Mouse (Mus musculus) spleen, adult 2 months (tissue): ENCODE data around the gene Gabbr2. TPM values are rescaled to one million over a fixed set of nuclear protein-coding genes. Genes with fewer than 3 reads are reported as not detected.

Source experiments
- DNase-seq, 2 experiments: peaks; one replicate each; pipeline versions ENCODE4 v3.0.0 to v3.0.0-alpha.2; 2012 to 2021; ENCODE audit warnings: low spot score in 2 of 2, low read depth in 1 of 2
- H3K27ac ChIP-seq: fragments of 200-500 bp; 2 replicates; pipeline ENCODE4 v1.5.1; 2012; ENCODE audit warnings: low read length, inconsistent platforms; ENCODE audit not compliant: insufficient read depth
- H3K27me3 ChIP-seq: fragments of 200-500 bp; 2 replicates; pipeline ENCODE4 v1.6.1; 2012; ENCODE audit warnings: mild to moderate bottlenecking, moderate library complexity, low read length, inconsistent platforms; ENCODE audit not compliant: control insufficient read depth, insufficient read depth
- H3K36me3 ChIP-seq: fragments of 200-500 bp; 2 replicates; pipeline ENCODE4 v1.6.1; 2012; ENCODE audit warnings: mild to moderate bottlenecking, low read length, inconsistent platforms; ENCODE audit not compliant: control insufficient read depth, insufficient read depth
- H3K4me1 ChIP-seq: fragments of 200-500 bp; 2 replicates; pipeline ENCODE4 v1.6.1; 2011; ENCODE audit warnings: inconsistent platforms; ENCODE audit not compliant: control insufficient read depth, insufficient read depth, insufficient read length
- H3K4me3 ChIP-seq: fragments of 200-500 bp; 2 replicates; pipeline ENCODE4 v1.5.1; 2011; ENCODE audit warnings: mild to moderate bottlenecking, inconsistent platforms; ENCODE audit not compliant: insufficient read depth, insufficient read length; ENCODE audit errors: extremely low read depth
- CTCF ChIP-seq: fragments of 200-500 bp; IDR thresholded peaks from 2 replicates; pipeline ENCODE4 v1.5.1; 2011; ENCODE audit warnings: mild to moderate bottlenecking, inconsistent platforms; ENCODE audit not compliant: insufficient read depth, insufficient read length, insufficient replicate concordance; ENCODE audit errors: extremely low read depth
- POLR2A ChIP-seq: fragments of 200-500 bp; IDR thresholded peaks from 2 replicates; pipeline ENCODE4 v1.6.1; 2011; ENCODE audit warnings: low read depth, low read length, inconsistent platforms
- WGBS: fragments of 180-500 bp; shearing (Covaris S2); methylation state at CpG from one replicate; pipeline ENCODE4 v1.1.7; 2018; 5-methylcytosine and 5-hydroxymethylcytosine counted together
- polyA plus RNA-seq: library from polyadenylated mRNA; depleted of rRNA; stranded (reverse); fragments of >200 nt; gene quantifications from 2 replicates; pipeline ENCODE4 v1.2.3, GENCODE M21; 2012; rRNA removed

Gene Gabbr2
- 0.01 TPM in 1 of 2 replicates, not detected in the other for polyA plus RNA-seq

- Histone ChIP-seq H3K4me3 (no peak within 1 kb of the TSS; the same call in 1 of the 2 replicates), H3K36me3 (no peaks in the 10 kb centered on the region), H3K27me3 (peaks cover 13% of the 10 kb centered on the region), H3K4me1 (no peaks in the 10 kb centered on the region; the same call in 1 of the 2 replicates), H3K27ac (no peak within 1 kb of the TSS)
- 7% methylated on average over 108 of the region's 134 CpGs for WGBS
- TF ChIP-seq CTCF (no peak), POLR2A (no peak)
- DNase-seq = no peak
Observed at GRCm38 (mm10) chr4:46991016-46991958, at the start of gene Gabbr2. Gabbr2 (minus strand) TSS chr4:46991873.

DNA sequence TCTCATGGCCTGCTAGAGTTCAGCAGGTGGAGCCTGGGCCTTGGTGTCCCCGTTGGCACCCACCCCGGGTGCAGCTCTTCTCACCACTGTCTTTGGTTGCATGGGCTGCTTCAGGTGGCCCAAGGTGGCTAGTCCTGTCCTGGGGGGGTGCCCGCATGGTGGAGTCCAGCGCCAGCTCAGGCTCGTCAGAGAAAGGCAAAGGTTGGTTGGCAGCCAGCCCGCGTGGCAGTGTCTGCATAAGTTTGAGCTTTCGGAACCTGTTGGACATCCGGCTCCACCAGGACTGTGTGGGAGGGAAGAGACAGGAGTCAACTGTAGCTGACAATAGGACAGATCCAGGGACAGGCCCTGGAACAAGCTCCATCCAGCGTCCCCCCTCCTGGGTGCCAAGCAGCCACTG lies 47.9 kb upstream of the Gabbr2 start:
- TF ChIP-seq POLR2A (no peak), CTCF (no peak)
- H3K4me3 ChIP-seq = no peak overlapping the region
- DNase-seq = no peak
- no peaks in the 10 kb centered on the region for H3K36me3 ChIP-seq
- 90% methylated on average over 10 of the region's 10 CpGs for WGBS
- H3K27ac ChIP-seq = no peak overlapping the region
- no peaks in the 10 kb centered on the region for H3K4me1 ChIP-seq
- no peaks in the 10 kb centered on the region for H3K27me3 ChIP-seq

- H3K36me3 ChIP-seq = no peaks in the 10 kb centered on the region
- no peak overlapping the region for H3K4me3 ChIP-seq
- no peaks in the 10 kb centered on the region for H3K27me3 ChIP-seq
- peak; percentile 43 to 74 for DNase-seq
- TF ChIP-seq POLR2A (no peak), CTCF (peak; percentile 89; the same call in 1 of the 2 replicates)
- no peaks in the 10 kb centered on the region for H3K4me1 ChIP-seq
- no peak overlapping the region for H3K27ac ChIP-seq
- 12% methylated on average over 5 of the region's 5 CpGs for WGBS
Observed at GRCm38 (mm10) chr4:47037321-47037657, 45.6 kb upstream of the Gabbr2 start.

DNA sequence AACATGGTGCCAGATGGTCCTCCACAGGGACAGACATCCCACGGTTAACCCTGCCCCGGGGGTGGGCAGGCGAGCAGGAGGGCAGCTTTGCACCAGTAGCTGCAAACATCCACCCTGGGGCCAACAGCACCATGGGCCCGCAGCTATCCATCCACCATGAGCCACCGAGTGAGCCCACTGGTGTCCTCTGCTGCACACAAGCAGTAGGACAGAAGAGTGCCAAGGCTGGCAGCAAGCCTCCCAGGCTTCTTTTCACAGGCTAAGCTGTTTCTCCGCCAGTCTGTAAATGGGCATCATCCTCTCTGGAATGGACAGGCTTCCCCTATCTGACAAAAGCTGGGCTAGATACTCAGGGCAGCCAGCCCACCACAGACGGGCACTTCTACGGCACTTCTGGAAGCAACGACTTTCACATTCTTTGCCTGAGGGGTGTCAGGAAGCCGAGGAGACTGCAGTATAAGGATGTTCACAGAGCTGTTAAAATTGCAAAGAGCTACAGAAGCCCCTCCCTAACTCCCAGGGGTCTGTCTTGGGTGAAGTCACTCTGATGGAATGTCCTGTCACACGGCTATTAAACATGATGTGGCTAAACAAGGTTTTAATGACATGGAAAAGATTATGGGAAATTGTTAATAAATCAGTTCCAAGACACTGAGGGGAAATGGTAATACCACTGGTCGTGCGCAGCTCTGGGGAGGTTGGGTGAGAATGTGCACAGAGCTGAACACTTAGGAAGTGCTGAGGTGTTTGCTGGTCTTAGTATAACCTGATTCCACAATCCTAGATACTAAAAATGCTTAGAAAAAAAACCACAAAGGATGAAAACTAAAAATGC lies 45.0 kb upstream of the Gabbr2 start:
- no peak for DNase-seq

GRCm38 (mm10) chr4:47035536-47035935 lies 43.9 kb upstream of the Gabbr2 start:
- no peak for DNase-seq
- H3K4me3 ChIP-seq = no peak overlapping the region
- H3K4me1 ChIP-seq = no peaks in the 10 kb centered on the region
- 89% methylated on average over 14 of the region's 14 CpGs for WGBS
- H3K27ac ChIP-seq = no peak overlapping the region
- no peaks in the 10 kb centered on the region for H3K27me3 ChIP-seq
- TF ChIP-seq POLR2A (no peak), CTCF (no peak)
- no peaks in the 10 kb centered on the region for H3K36me3 ChIP-seq

More for the DNA sequence above, 45.0 kb upstream of the Gabbr2 start:
- no peaks in the 10 kb centered on the region for H3K4me1 ChIP-seq
- no peaks in the 10 kb centered on the region for H3K36me3 ChIP-seq
- H3K4me3 ChIP-seq = no peak overlapping the region
- H3K27ac ChIP-seq = no peak overlapping the region
- H3K27me3 ChIP-seq = no peaks in the 10 kb centered on the region
- TF ChIP-seq POLR2A = no peak
- TF ChIP-seq CTCF = no peak
- WGBS = 73% methylated on average over 13 of the region's 13 CpGs

GRCm38 (mm10) chr4:47032171-47032570 lies 40.5 kb upstream of the Gabbr2 start:
- Histone ChIP-seq H3K36me3 (no peaks in the 10 kb centered on the region), H3K4me3 (no peak overlapping the region), H3K4me1 (no peaks in the 10 kb centered on the region), H3K27me3 (no peaks in the 10 kb centered on the region), H3K27ac (no peak overlapping the region)
- WGBS = 90% methylated on average over 8 of the region's 8 CpGs
- TF ChIP-seq POLR2A (no peak), CTCF (no peak)
- no peak for DNase-seq

- no peak for TF ChIP-seq POLR2A
- TF ChIP-seq CTCF = no peak
- no peaks in the 10 kb centered on the region for H3K4me1 ChIP-seq
- no peak overlapping the region for H3K27ac ChIP-seq
- no peak overlapping the region for H3K4me3 ChIP-seq
- no peak for DNase-seq
- no peaks in the 10 kb centered on the region for H3K36me3 ChIP-seq
- H3K27me3 ChIP-seq = no peaks in the 10 kb centered on the region
- 74% methylated on average over 5 of the region's 5 CpGs for WGBS
Observed at GRCm38 (mm10) chr4:47028791-47029190, 37.1 kb upstream of the Gabbr2 start.
